Mouse (Mus musculus) kidney, postnatal 36 days (tissue): ENCODE data around the gene Cldn9.
A peak's percentile ranks its signal among the peaks of the same experiment; 100 is the strongest.

Experiments used
- DNase-seq, 2 experiments: peaks; one replicate each; pipeline ENCODE4 v3.0.0; 2021 to 2022; ENCODE audit warnings: mixed read lengths in 2 of 2

Cldn9 gene

GRCm38 (mm10) chr17:23644613-23645495 lies 39.0 kb downstream of the Cldn9 start, which contains the start of gene Mmp25:
Mmp25 (minus strand) TSS chr17:23645277.
- DNase-seq = peak in 1 of 2 experiments; percentile 41
